Mouse (Mus musculus) frontal cortex, postnatal 25 days (tissue): ENCODE measurements around the gene Riiad1.
A peak's percentile ranks its signal among the peaks of the same experiment; 100 is the strongest.

Experiments used
- DNase-seq, 2 experiments: peaks; one replicate each; pipeline ENCODE4 v3.0.0; 2022; ENCODE audit warnings: low spot score in 2 of 2

Riiad1 gene

GRCm38 (mm10) chr3:94480291-94480884, at the start of gene Riiad1:
Gene Riiad1 (minus strand): TSS chr3:94480341.
- no peak for DNase-seq

- DNase-seq: no peak
These were observed 46.6 kb upstream of the Riiad1 start for GRCm38 (mm10) chr3:94526731-94527130.

GRCm38 (mm10) chr3:94506664-94507063, 26.5 kb upstream of the Riiad1 start:
- DNase-seq: no peak

- DNase-seq: no peak
These were observed 22.1 kb upstream of the Riiad1 start for GRCm38 (mm10) chr3:94502243-94502642.

GRCm38 (mm10) chr3:94497162-94497561, 17.0 kb upstream of the Riiad1 start:
- no peak for DNase-seq

GRCm38 (mm10) chr3:94487581-94487980, 7.4 kb upstream of the Riiad1 start:
- peak in 1 of 2 experiments; percentile 35 for DNase-seq

GRCm38 (mm10) chr3:94485922-94486321, 5.8 kb upstream of the Riiad1 start:
- DNase-seq: no peak

GRCm38 (mm10) chr3:94483790-94484439, 3.8 kb upstream of the Riiad1 start:
- DNase-seq: peak; percentile 80 to 91

GRCm38 (mm10) chr3:94482764-94483385, 2.7 kb upstream of the Riiad1 start:
- DNase-seq: peak in 1 of 2 experiments; percentile 27

GRCm38 (mm10) chr3:94481429-94481828, 1.3 kb upstream of the Riiad1 start:
- DNase-seq: no peak

- no peak for DNase-seq
These were observed 577 bp downstream of the Riiad1 start for GRCm38 (mm10) chr3:94479564-94479963.

GRCm38 (mm10) chr3:94478591-94479169, 1.5 kb downstream of the Riiad1 start:
- DNase-seq: no peak

GRCm38 (mm10) chr3:94477981-94478422, 2.1 kb downstream of the Riiad1 start, which contains the start of gene Celf3:
Gene Celf3 (plus strand): TSS chr3:94478295.
- no peak for DNase-seq

- peak in 1 of 2 experiments; percentile 29 for DNase-seq
These were observed 2.7 kb downstream of the Riiad1 start for GRCm38 (mm10) chr3:94477444-94477843.

- DNase-seq: no peak
These were observed 3.7 kb downstream of the Riiad1 start for GRCm38 (mm10) chr3:94476301-94477035.

- DNase-seq: no peak
These were observed 6.4 kb downstream of the Riiad1 start for GRCm38 (mm10) chr3:94473567-94474232.

- DNase-seq: no peak
These were observed 7.0 kb downstream of the Riiad1 start for GRCm38 (mm10) chr3:94473115-94473505.

GRCm38 (mm10) chr3:94472447-94473114, 7.6 kb downstream of the Riiad1 start:
- no peak for DNase-seq

GRCm38 (mm10) chr3:94468931-94469330, 11.2 kb downstream of the Riiad1 start:
- DNase-seq: no peak

GRCm38 (mm10) chr3:94465632-94466430, 14.3 kb downstream of the Riiad1 start:
- peak in 1 of 2 experiments; percentile 49 for DNase-seq
